Mouse (Mus musculus) embryo, embryonic 9.5 days (tissue): ENCODE data around the gene Txk.

Experiments
- DNase-seq: peaks from one replicate; pipeline ENCODE4 v3.0.0-alpha.2; 2017; ENCODE audit errors: extremely low spot score

Gene Txk

GRCm38 (mm10) chr5:72752585-72752984, at the start of gene Txk:
Gene Txk (minus strand): TSS chr5:72752777.
- no peak for DNase-seq

DNA sequence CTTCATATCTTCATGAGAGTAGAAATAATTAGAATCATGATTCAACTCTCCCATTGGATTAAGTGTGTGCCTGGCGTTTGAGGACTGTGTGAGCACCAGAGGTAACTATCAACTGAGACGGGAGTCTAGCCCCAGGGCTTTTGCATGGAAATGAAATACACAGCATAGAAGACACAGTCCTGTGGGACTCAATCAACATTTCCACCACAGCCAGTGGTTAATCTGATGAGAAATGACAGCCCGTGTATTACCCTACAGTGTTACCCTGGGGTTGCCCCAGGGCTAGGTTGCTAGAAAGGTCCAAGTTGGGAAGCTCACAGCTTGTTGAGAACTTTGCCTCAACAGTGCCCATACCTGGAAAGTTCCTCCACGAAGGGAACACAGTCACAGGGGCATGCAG, 46.0 kb upstream of the Txk start:
- no peak for DNase-seq

DNA sequence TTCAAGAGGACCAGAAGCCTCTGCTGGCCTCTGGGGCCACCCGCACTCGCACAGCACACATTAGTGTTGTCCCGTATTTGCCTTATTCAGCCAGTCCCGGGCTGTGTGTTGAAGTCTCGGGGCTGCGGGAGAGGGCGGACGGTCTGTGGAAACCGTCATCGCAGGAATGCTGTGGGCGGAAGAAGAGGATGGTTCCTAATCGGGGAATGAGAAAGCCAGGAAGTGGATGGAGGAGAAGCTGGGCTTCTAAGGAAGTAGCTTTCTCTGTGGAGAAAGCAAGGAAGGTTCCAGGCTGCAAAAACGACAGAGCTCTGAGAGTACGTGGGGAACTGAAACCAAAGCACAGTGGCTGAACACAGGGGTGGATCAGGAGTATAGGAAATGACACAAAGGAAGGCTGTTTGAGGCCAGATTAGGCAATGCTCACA, 43.6 kb upstream of the Txk start:
- no peak for DNase-seq

GRCm38 (mm10) chr5:72793309-72793850, 40.8 kb upstream of the Txk start:
- DNase-seq, result no peak

- no peak for DNase-seq
Measured at GRCm38 (mm10) chr5:72791789-72792188, 39.2 kb upstream of the Txk start.

- no peak for DNase-seq
Measured at GRCm38 (mm10) chr5:72791386-72791785, 38.8 kb upstream of the Txk start.

GRCm38 (mm10) chr5:72785451-72785850, 32.9 kb upstream of the Txk start:
- no peak for DNase-seq

DNA sequence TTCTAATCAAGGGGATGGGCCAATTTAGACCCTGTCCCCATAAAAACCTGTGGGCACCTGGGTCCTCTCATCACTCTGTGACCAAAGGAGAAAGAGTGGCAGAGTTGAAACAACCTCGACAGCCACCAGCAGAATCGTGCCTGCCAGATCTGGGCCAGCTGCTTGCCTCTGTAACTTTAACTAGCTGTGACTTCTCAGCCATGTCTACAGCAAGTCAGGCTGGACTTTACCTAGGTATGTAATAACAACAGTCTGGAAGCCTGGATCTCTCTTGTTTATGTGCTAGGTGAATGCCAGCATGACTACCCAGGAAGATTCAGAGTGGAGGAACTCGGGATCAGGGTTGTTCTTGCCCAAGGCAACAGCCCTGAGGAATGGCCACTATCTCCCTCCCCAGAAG, 32.1 kb upstream of the Txk start:
- no peak for DNase-seq

DNA sequence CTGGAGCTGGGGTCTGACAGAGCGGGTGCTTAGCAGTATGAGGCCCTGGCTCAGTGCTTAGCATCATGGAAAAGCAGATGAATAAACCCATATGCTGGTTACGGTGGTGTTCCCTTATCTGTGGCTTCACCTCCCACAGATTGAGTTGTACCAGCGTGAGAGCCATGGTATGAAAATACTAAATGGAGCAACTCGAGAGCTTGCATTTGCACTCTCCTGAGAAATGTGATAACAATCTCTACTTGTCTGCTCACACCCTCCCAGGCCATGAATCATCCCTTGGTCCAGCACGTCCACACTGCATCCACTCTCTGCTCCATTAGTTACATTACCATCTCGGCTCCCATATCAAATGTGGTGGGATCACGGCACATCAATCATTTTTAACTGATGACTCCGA, 31.4 kb upstream of the Txk start:
- DNase-seq, result no peak

DNA sequence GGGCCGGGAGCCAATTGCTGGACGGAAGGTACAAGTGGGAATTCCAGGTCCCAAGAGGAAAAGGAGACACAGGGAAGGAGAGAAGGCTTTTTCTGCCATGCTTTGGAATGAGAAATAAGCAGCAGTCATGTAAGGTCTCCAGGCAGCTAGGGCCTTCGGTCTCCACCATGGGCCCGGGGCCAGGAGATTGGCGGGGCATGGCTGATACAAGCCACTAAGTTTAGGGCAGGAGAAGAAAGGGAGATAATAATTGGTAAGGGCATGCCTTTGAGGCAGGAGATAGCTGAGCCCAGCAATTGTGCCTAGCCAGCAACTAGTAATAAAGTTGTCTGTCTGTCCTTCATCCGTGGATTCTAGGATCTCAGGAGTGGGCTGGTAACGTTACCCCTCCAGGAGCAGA, 30.5 kb upstream of the Txk start:
- DNase-seq, result no peak

DNA sequence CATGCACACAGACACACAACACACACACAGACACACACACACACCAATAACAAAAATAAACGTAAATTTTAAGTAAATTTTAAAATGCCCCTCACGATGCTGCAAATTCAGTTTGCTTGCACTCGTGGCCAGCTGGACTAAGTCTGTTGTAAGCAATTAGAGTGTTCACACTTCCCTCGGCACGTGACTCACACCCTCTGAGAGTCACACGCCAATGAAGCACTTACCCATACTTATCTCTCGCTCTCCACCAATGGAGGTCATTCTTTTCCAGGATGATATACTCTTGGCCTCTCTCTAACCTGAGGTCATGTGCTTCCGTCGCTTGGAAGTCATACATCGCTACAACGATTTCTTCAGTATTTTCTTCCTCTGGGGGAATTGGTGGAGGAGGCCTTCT, 29.2 kb upstream of the Txk start:
- DNase-seq, result no peak

- no peak for DNase-seq
Measured at GRCm38 (mm10) chr5:72776595-72776994, 24.0 kb upstream of the Txk start.

- no peak for DNase-seq
Measured at GRCm38 (mm10) chr5:72776127-72776526, 23.6 kb upstream of the Txk start.

GRCm38 (mm10) chr5:72769841-72770240, 17.3 kb upstream of the Txk start:
- DNase-seq, result no peak

GRCm38 (mm10) chr5:72763546-72763945, 11.0 kb upstream of the Txk start:
- no peak for DNase-seq

DNA sequence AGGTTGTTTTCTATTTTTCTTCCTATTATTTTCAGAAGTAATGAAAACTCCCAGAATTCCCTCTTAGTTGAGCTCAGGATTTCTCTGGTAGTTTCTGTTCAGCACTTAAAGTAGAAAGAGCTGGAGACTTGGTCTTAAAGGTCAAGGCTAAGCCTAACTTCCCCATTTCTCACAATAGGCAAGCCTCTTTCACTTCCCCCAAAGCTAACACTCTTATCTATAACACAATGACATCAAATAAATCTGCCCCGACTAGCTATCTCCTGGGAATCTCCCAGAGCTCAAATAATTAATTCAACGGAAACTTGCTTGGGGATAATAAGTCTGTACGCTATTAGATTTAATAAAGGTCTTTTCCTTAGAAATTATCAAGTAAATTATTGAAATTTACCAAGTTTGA, 10.4 kb upstream of the Txk start:
- no peak for DNase-seq

DNA sequence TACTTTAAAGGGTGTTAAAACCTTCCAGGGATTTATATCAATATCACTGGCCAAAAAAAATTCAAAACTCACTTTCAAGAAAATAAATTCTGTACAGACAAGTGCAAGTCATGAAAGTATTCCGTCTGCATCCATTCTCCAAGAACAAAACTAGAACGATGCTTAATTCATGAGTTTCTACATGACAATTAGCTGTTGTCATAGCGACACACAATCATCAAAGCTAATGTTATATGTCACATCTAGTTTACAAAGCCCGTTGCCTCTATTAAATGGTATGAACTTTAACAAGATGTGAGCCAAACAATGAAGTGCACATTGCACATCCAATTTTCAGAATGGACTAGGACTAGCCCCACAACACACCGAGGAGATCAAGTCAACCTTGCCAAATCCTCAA, 9.2 kb upstream of the Txk start:
- DNase-seq, result no peak

DNA sequence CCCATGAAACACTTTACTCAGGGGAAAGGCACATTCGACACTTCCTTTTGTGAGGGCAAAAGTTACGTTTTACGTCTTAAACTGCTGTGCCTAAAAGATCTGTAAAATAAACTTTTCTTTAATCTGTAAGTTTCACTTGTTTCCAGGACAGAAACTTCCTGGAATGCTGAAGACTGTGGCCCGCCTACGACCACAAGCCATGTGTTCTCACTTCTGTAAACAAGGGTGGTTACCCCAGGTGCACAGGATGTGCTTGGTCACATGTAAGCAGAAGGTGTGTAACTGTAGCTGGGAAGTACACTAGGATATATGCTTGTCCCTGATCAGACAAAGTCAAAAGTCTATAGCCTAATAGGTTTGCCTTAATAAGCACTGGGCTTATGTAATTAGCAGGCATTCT, 8.7 kb upstream of the Txk start:
- no peak for DNase-seq

DNA sequence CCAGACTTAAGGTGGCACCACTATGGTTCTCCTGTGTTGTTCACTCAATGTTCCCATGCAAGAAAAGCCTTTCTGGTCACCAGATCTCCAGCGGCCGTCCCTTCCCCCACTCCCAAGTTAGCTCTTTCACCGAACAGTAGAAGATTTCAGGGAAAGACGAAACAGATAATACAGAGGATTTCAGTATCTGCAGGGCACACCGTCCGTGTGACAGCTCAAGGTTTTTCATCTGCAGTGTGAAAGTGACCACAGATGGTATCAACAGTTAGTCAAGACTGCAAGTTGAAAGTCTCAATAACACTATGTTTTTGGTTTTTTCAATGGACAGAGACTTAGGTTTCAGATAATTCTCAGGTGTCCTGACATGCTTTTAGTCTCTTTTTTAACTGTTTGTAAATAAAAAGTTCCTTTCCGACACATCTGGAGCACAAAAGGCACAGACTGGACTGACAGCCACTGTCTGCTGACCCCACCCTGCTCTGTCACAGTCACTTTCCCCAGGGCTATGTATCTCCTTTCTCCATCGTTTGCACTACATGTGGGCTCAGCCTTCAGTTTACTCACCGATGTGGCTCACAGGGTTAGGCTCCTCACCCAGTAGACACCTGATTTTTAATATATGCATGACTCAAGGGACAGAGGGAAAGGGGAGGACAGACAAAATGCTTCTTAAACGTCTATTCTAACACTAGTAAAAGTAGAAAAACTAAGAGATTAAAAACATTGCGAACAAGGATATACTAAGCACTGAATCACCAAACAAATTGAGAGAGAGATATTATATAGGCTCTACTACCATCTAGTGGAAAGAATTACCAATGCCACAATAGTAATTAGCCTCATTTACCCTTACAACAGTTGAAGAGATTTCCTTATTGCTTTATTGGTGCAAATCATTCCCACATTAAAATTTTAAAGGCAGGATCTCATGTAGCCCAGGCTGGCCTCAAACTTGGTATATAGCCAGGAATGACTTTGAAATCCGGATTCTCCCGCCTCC, 6.6 kb upstream of the Txk start:
- no peak for DNase-seq

- no peak for DNase-seq
Measured at GRCm38 (mm10) chr5:72757155-72757773, 4.7 kb upstream of the Txk start.

DNA sequence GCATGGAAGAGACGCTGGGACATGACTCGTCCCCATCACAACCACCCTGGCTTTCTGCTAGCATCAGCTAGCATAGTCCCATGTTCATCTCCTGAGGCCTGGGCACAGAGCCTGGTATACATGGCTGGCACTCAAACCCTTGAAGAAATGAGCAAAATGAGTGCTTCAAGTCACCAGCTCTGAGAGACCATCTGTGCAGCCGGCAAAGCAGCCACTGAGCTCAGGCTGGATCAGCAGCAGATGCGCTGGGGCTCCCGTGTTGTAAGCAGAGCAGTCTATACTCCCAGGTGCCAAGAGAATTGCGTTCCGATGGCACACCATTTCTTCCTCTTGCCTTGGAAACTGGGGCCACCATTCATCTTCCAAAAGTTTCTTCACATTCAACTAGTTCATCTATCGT, 3.4 kb upstream of the Txk start:
- no peak for DNase-seq

GRCm38 (mm10) chr5:72755035-72755434, 2.5 kb upstream of the Txk start:
- DNase-seq, result no peak
